Mouse (Mus musculus) brain, embryonic 18.5 days (tissue): Measurements from ENCODE around the gene Sox5.

Source experiments
- DNase-seq: peaks from one replicate; pipeline ENCODE4 v3.0.0-alpha.2; 2012; ENCODE audit warnings: low read depth, low spot score

The Sox5 gene

GRCm38 (mm10) chr6:144659115-144660108 lies 122.4 kb downstream of the Sox5 start:
- DNase-seq = no peak

GRCm38 (mm10) chr6:144652876-144653275 lies 128.9 kb downstream of the Sox5 start:
- DNase-seq = no peak

- DNase-seq = no peak
Observed at GRCm38 (mm10) chr6:144648896-144649295, 132.9 kb downstream of the Sox5 start.

- no peak for DNase-seq
Observed at GRCm38 (mm10) chr6:144648124-144648591, 133.6 kb downstream of the Sox5 start.

- no peak for DNase-seq
Observed at GRCm38 (mm10) chr6:144646331-144646730, 135.4 kb downstream of the Sox5 start.

- no peak for DNase-seq
Observed at GRCm38 (mm10) chr6:144645796-144646195, 136.0 kb downstream of the Sox5 start.

- DNase-seq = no peak
Observed at GRCm38 (mm10) chr6:144644711-144645110, 137.1 kb downstream of the Sox5 start.

GRCm38 (mm10) chr6:144643601-144644000 lies 138.2 kb downstream of the Sox5 start:
- no peak for DNase-seq

GRCm38 (mm10) chr6:144641888-144642287 lies 139.9 kb downstream of the Sox5 start:
- no peak for DNase-seq

GRCm38 (mm10) chr6:144640591-144640990 lies 141.2 kb downstream of the Sox5 start:
- no peak for DNase-seq

GRCm38 (mm10) chr6:144638547-144638946 lies 143.2 kb downstream of the Sox5 start:
- no peak for DNase-seq

- no peak for DNase-seq
Observed at GRCm38 (mm10) chr6:144627539-144628115, 154.2 kb downstream of the Sox5 start.

GRCm38 (mm10) chr6:144621089-144621769 lies 160.5 kb downstream of the Sox5 start:
- DNase-seq = no peak

- peak; percentile 26 for DNase-seq
Observed at GRCm38 (mm10) chr6:144611383-144611791, 170.4 kb downstream of the Sox5 start.

GRCm38 (mm10) chr6:144610878-144611277 lies 170.9 kb downstream of the Sox5 start:
- no peak for DNase-seq

GRCm38 (mm10) chr6:144602883-144603282 lies 178.9 kb downstream of the Sox5 start:
- DNase-seq = no peak

GRCm38 (mm10) chr6:144600351-144600750 lies 181.4 kb downstream of the Sox5 start:
- no peak for DNase-seq

- DNase-seq = no peak
Observed at GRCm38 (mm10) chr6:144598324-144598973, 183.3 kb downstream of the Sox5 start.

GRCm38 (mm10) chr6:144596536-144597210 lies 185.1 kb downstream of the Sox5 start:
- peak; percentile 22 for DNase-seq

GRCm38 (mm10) chr6:144584854-144585253 lies 196.9 kb downstream of the Sox5 start:
- no peak for DNase-seq
